Mouse (Mus musculus) small intestine, adult 2 months (tissue): ENCODE measurements around the gene Syngap1.

Source experiments
- CTCF ChIP-seq: fragments of 200-500 bp; IDR thresholded peaks from 2 replicates; pipeline ENCODE4 v1.5.1; 2012; ENCODE audit warnings: low read depth, mild to moderate bottlenecking, control low read depth, inconsistent platforms, low read length, moderate library complexity, mixed read lengths; ENCODE audit not compliant: insufficient replicate concordance, insufficient read length; ENCODE audit errors: extremely low read depth
- POLR2A ChIP-seq: fragments of 200-500 bp; IDR thresholded peaks from 2 replicates; pipeline ENCODE4 v1.6.1; 2012; ENCODE audit warnings: low read depth, mild to moderate bottlenecking, control low read depth, inconsistent platforms, low read length, moderate library complexity

DNA sequence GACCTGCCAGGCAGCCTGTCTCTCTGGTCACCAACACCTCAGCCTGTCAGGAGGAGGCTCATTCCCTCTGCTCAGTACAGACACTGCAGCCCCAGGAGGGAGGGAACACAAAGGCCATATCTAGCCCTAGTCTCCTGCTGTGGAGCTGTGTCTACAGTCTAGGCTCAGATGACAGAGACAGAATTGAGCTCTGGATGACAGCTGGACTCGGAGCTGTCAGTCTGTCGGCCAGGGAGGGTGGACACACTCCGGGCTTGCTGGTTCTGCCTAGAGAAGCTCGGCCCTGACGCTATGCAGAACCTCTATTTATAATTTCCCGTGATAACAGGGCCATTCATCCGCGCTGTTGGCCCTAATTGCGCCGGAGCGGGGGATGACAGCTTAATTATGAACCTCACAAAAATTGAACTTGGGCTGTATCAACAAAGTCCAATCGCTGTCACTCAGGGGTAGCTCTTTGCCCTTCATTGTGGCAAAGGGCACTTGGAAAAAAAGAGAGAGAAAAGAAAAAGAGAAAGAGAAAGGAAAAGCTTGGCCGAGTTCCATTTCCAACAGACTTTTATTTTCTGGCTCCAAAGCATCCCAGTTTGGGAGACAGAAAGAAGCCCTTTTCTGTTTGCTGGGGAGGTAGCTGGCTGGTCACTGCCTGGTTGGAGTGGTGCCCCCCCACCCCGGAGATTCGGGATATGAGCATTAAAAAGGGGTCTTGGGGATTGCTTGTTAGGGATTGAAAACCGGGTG, 48.2 kb upstream of the Syngap1 start:
- TF ChIP-seq CTCF: no peak
- no peak for TF ChIP-seq POLR2A
